Mouse (Mus musculus): Measurements from ENCODE around the gene Lbr.
"Not testable (repeated sequence)": the region's sequence is repeated elsewhere in the genome, so short reads cannot be mapped to it uniquely, and the experiment has no call there.

- not testable (repeated sequence) for TF ChIP-seq POLR2A (IDR thresholded peaks at IDR 0.05; ENCODE audit: borderline replicate concordance, extremely low read depth, insufficient read depth, insufficient read length, poor library complexity, severe bottlenecking); CTCF (IDR thresholded peaks at IDR 0.05; ENCODE audit: borderline replicate concordance, extremely low read depth, insufficient read depth, insufficient read length)
Observed at GRCm38 (mm10) chr1:181782600-181782999, 60.2 kb downstream of the Lbr start.
